Mouse (Mus musculus): Measurements from ENCODE around the gene B4galnt1.
"Not testable (repeated sequence)": the region's sequence is repeated elsewhere in the genome, so short reads cannot be mapped to it uniquely, and the experiment has no call there.

The B4galnt1 gene

GRCm38 (mm10) chr10:127164631-127165353 is at the start of gene B4galnt1:
B4galnt1 (plus strand) TSS chr10:127165225.
- DNase-seq (ENCODE audit: extremely low read depth, low read depth), result peak; percentile 53

DNA sequence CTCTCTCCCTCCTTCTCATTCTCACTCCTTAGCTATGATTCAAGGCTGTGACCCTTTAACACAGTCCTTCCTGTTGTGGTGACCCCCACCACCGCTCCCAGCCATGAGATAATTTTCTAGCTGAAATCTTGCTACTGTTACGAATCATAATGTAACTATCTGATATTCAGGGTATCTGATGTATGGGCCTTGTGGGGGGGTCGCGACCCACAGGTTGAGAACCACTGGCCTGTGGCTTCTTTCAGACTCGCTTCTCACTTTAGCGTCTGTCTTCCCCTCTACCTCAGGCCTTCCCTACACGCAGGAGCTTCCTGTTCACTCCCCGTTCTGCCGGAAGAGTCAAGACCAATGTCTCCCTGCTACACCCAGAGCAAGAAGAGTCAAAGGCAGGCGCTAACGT is 46.6 kb upstream of the B4galnt1 start:
- no peak for DNase-seq (ENCODE audit: extremely low read depth, low read depth)

DNA sequence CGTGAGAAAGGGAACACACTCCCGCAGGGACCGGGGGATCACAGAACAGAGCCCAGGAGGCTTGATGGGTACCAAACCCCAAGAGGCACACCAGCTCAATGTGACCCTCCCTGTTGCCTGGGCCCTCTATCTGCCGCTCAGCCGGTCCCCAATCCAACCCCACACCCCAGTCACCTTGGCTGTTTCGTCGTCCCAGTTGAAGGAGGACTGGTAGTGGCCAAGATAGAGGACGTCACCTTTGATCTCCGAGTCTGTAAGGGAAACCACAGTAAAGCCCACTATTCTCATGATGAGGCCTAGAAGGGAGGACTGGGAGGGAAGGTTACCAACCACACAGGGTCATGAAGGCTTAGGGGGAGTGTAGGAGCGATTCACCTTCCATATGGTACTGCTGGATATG is 45.8 kb upstream of the B4galnt1 start:
- no peak for DNase-seq (ENCODE audit: extremely low read depth, low read depth)

GRCm38 (mm10) chr10:127120301-127121065 is 44.5 kb upstream of the B4galnt1 start:
- no peak for DNase-seq (ENCODE audit: extremely low read depth, low read depth)

DNA sequence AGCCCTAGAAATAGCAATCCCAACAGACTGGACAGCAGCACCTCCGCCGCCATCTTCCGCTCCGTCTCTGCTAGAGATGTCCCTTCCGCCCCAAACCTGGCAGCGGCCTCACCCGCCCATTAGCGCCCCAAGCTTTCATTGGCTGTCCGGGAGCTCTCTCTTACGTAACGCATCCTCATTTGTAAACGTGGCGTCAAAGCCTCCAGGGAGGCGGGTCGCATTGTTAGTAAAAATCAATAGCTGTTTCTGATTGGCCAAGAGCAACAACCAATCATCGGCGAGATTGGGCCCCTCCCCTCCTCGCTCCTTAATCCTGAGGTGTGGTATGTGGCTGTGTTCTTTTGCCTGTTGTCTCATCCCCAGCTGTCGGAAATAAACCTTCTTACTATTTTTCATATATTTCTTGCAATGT is 44.0 kb upstream of the B4galnt1 start, which contains the start of gene Os9:
TSS of gene Os9 (minus strand) at position 66 of the 412 bp plus-strand sequence.
- peak; percentile 98 for DNase-seq (ENCODE audit: extremely low read depth, low read depth)

DNA sequence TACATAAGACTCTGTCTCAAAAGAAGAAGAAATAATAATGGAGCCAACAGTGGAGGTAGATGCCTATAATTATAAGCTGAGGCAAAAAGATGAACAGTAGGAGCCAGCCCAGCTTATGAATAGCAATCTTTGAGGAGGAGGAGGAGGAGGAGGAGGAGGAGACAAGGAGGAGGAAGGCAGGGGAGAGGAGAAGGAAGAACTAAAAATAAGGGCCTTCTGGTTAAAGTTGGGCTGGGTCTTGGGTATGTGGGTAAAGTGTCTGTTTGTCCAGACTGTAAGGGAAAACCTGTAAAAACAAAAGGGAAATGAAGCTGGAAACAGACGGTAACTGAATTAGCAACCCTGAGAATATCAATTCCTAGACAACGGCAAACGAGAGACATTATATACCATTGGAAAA is 43.0 kb upstream of the B4galnt1 start:
- no peak for DNase-seq (ENCODE audit: extremely low read depth, low read depth)

DNA sequence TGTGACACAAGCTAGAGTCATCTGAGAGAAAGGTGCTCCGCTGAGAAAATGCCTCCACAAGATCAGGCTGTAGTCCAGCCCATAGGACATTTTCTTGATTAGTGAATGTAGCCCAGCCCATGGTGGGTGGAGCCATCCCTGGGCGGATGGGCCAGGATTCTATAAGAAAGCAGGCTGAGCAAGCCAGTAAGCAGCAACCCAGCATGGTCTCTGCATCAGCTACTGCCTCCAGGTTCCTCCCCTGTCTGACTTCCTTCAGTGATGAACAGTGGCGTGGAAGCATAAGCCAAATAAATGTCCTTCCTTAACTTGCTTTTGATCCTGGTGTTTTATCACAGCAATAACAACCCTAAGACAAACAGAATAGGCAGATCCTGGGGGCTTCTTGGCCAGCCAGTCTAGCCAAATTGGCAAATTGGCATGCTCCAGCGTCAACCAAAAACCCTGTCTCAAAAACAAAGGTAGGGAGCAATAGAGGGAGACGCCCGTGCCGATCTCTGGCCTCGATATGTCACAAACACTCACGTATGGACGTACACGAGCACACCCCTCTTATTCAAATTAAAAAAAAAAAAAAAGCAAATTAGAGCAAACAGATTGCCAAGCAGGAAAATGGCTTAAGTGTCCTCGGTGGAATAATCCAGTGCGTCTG is 42.1 kb upstream of the B4galnt1 start:
- peak; percentile 79 for DNase-seq (ENCODE audit: extremely low read depth, low read depth)

- DNase-seq (ENCODE audit: extremely low read depth, low read depth), result peak; percentile 88
These were observed 41.6 kb upstream of the B4galnt1 start for GRCm38 (mm10) chr10:127123436-127123805.

DNA sequence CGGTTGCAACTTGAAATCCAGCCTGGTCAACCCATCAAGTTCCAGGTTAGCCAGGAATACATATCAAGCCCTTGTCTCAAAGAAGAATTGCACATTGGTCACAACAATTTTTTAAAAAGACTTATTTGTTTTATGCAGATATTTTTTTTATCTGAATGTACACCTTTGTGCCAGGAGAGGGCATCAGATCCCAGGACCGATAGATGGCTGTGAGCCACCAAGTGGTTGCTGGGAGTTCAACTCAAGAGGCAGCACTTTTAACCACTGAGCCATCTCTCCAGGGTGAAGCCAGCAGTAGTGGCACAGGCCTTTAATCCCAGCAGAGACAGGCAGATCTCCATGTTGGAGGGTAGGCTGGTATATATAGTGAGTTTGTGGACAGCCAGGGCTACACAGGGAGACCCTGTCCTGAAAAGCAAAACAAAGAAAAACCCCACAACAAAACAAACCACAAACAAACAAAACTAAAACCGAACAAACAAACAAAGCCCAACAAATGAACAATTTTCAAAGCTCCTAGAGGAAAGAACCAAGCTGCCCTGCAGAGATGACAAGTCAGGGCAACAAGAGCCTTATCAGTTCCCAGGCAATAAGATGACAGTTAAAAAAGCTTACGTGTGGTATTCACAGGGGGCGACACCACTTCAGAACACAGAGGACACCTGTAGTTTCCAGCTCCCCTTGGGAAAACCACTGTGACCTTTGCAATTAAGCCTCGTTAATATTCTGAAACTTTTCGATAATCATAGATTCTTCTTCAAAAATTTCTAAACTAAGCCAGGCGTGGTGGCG is 39.6 kb upstream of the B4galnt1 start:
- DNase-seq (ENCODE audit: extremely low read depth, low read depth), result no peak

DNA sequence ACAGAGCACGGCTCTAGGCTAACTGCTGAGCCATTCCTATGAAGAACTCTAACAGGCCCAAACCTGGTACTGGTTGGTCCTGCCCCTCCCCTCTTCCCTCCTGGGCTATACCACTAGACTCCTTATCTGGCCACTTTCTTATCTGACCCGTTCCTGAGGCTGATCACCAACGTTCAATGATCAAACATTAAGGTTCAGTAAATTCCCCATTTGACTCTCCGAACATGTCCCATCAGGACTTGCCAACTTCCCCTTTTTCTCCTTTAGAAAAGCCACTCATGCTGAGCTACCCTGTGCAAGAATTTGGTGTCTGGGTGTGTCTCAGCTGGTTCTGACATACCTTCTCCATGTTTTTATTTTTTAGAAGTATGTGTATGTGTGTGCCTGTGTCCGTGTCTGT is 38.4 kb upstream of the B4galnt1 start:
- peak; percentile 87 for DNase-seq (ENCODE audit: extremely low read depth, low read depth)

DNA sequence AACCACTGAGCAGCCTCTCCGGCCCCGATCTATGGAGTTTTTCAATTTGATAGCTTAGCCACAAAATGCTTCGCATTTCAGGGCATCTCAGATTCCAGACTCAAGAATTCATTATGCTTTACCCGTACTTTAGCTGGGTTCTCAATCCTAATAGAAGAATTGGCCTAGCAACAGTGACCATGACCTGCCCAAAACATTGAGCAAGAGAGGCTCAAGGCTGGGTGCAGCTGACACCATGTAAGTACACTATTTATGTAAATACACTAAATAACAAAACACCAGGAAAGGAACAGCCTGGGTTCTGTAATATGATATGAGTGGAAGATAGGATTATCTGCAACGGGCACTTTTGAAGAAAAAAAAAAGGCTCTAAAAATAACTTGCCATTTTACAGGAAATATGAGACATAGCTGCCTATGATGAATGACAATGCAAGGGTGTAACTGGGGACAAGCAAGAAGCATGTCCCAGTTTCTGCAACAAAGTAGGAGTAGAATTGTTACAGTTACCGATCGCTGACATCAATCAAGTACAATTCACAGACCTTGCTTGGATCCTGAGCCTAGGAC is 37.2 kb upstream of the B4galnt1 start:
- DNase-seq (ENCODE audit: extremely low read depth, low read depth), result no peak

DNA sequence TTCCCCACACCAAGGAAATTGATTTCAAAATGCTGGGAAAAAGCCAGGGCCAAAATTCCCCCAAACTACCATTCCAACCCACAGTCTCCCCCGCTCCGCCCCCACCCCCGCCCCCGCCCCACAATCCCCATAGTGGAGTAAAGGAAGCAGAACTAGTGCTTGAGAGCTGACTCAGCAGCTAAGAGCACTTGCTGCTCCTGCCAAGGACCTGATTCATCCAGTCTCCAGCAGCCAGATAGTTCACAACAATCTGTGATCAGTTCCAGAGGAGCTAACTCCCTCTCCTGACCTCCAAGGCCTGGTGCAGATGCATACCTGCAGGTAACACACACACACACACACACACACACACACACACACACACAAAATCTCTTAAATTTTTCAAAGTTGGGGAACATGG is 35.6 kb upstream of the B4galnt1 start:
- no peak for DNase-seq (ENCODE audit: extremely low read depth, low read depth)

GRCm38 (mm10) chr10:127132469-127132868 is 32.6 kb upstream of the B4galnt1 start:
- DNase-seq (ENCODE audit: extremely low read depth, low read depth), result no peak

GRCm38 (mm10) chr10:127134394-127135035 is 30.5 kb upstream of the B4galnt1 start:
- not testable (repeated sequence) for DNase-seq (ENCODE audit: extremely low read depth, low read depth)

DNA sequence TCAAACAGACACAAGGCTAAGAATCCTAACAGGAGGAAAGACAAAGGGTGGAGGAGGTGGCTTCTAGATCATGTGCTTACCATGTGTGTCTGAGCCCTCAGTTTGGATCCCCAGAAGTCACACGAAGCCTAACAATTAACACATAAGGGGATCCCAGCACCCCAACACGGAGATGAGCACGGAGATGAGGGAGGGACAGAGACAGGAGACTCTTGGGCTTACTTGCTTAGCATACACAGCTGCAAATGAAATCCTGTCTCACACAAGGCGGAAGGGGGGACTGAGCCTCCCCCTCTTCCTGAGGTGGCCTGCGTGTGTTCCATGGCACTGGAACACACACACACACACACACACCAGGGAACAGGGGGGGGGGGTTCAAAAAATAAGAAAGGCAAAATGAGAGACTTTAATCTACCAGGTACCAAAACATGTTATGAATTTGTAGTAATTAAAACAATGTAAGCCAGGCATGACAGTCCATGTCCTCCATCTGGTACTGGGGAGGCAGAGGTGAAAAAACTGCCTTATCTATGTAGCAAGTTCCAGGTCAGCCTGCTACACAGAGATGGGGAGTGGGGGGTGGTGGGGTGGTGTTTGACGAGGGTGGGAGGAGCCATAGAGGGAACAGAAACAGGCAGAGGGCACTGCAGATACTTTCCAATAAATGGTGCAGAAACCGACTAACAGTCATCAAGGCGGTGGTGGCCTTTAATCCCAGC is 29.7 kb upstream of the B4galnt1 start:
- DNase-seq (ENCODE audit: extremely low read depth, low read depth), result peak; percentile 63

- peak; percentile 63 for DNase-seq (ENCODE audit: extremely low read depth, low read depth)
These were observed 28.5 kb upstream of the B4galnt1 start for GRCm38 (mm10) chr10:127136510-127136909.

GRCm38 (mm10) chr10:127137896-127138295 is 27.1 kb upstream of the B4galnt1 start:
- no peak for DNase-seq (ENCODE audit: extremely low read depth, low read depth)

- DNase-seq (ENCODE audit: extremely low read depth, low read depth), result no peak
These were observed 26.5 kb upstream of the B4galnt1 start for GRCm38 (mm10) chr10:127138328-127139141.

DNA sequence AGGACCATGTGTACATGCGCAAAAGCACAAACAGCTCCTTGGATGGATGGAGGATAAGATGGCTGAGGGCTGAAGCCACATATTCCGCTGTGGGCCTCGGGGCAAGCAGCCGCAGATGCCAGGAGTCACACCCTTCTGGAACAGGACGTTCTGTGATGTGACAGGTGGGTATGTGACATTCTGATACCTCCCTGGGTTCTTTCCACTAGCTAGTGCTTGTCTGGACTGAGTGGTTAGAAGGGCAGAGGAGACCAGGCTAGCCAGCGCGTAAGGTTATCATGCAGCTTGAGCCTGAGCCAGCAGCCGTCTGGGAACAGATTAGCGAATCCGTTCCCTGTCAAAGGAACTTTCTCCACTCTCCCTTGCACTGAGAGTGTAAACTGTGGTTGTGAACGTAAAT is 24.1 kb upstream of the B4galnt1 start:
- no peak for DNase-seq (ENCODE audit: extremely low read depth, low read depth)

Measured in MEL-GATA-1-ER (cell line).